Mouse (Mus musculus) neutrophil, adult 59 days (primary cell): ENCODE data around the gene Tas2r105. TPM values are rescaled to one million over a fixed set of nuclear protein-coding genes. Genes with fewer than 3 reads are reported as not detected.

Experiments used
- total RNA-seq, 2 experiments: library from RNA; stranded (reverse); gene quantifications; 1 replicate in 1 of 2; 2 replicates in 1 of 2; pipeline ENCODE4 v1.2.4; 2023

Tas2r105 gene
- not detected for total RNA-seq

GRCm38 (mm10) chr6:131687395-131687794, at the start of gene Tas2r105:
Tas2r105 (minus strand) TSS chr6:131687495.

GRCm38 (mm10) chr6:131689963-131690362, 2.7 kb upstream of the Tas2r105 start, which contains the start of gene Tas2r114:
Tas2r114 (minus strand) TSS chr6:131690063.

GRCm38 (mm10) chr6:131685644-131686043, 1.7 kb downstream of the Tas2r105 start, which contains the start of gene Tas2r104:
Tas2r104 (minus strand) TSS chr6:131685744.

GRCm38 (mm10) chr6:131678786-131679185, 8.5 kb downstream of the Tas2r105 start, which contains the start of gene Tas2r106:
Tas2r106 (minus strand) TSS chr6:131678886.

GRCm38 (mm10) chr6:131660049-131660448, 27.2 kb downstream of the Tas2r105 start, which contains the start of gene Tas2r107:
Tas2r107 (minus strand) TSS chr6:131660149.

Other genes with a start within 250 kb of the Tas2r105 start
- not detected for gene 5430401F13Rik, start 201.1 kb downstream of the Tas2r105 start, total RNA-seq
- gene Gm6619, start 201.1 kb downstream of the Tas2r105 start, total RNA-seq: not detected
- gene Tas2r130, start 56.6 kb downstream of the Tas2r105 start, total RNA-seq: not detected
- gene Tas2r107, start 27.3 kb downstream of the Tas2r105 start, total RNA-seq: not detected
- not detected for gene Tas2r106, start 8.6 kb downstream of the Tas2r105 start, total RNA-seq
- gene Tas2r104, start 1.8 kb downstream of the Tas2r105 start, total RNA-seq: not detected
- gene Tas2r114, start 2.6 kb upstream of the Tas2r105 start, total RNA-seq: not detected